Mouse (Mus musculus): ENCODE data around the gene Hist1h4d. TPM values are rescaled to one million over a fixed set of nuclear protein-coding genes. Genes with fewer than 3 reads are reported as not detected.

Gene Hist1h4d
- polyA plus RNA-seq, 1 experiment from 2014 or later: 35.3 TPM

GRCm38 (mm10) chr13:23595185-23595584 is 13.8 kb downstream of the Hist1h4d start:
- no peaks in the 10 kb centered on the region for H3K27me3 ChIP-seq (replicated peaks; ENCODE audit: control insufficient read depth, insufficient read depth, low read length)
- no peaks in the 10 kb centered on the region for H3K9me3 ChIP-seq (ENCODE audit: control insufficient read depth)
- H3K36me3 ChIP-seq (ENCODE audit: control insufficient read depth, insufficient read depth): no peaks in the 10 kb centered on the region
- H3K4me1 ChIP-seq (replicated peaks; ENCODE audit: control insufficient read depth, insufficient read depth, low read length): 0 out of 2 replicates have a peak, but pooled peaks cover 10% of the 10 kb centered on the region
- no peak overlapping the region for H3K4me3 ChIP-seq (ENCODE audit: low read depth, low read length)
- H3K4me2 ChIP-seq (replicated peaks; ENCODE audit: low read depth): no peak overlapping the region
- TF ChIP-seq CTCF (IDR thresholded peaks at IDR 0.05; ENCODE audit: low read depth): no peak
- 0 out of 2 replicates have a peak overlapping the region, but pooled peaks have one; percentile 7 for H3K9ac ChIP-seq (ENCODE audit: low read depth, low read length)
- WGBS: 43% methylated on average over 2 of the region's 2 CpGs
- no peak for ATAC-seq
- H3K27ac ChIP-seq (ENCODE audit: low read depth, low read length): peak overlapping the region; percentile 62; the same call in 1 of the 2 replicates

- ATAC-seq: peak; percentile 83
- H3K4me1 ChIP-seq (replicated peaks; ENCODE audit: control insufficient read depth, insufficient read depth, low read length): 0 out of 2 replicates have a peak, but pooled peaks cover 10% of the 10 kb centered on the region
- H3K27me3 ChIP-seq (replicated peaks; ENCODE audit: control insufficient read depth, insufficient read depth, low read length): no peaks in the 10 kb centered on the region
- 50% methylated on average over 7 of the region's 7 CpGs for WGBS
- no peaks in the 10 kb centered on the region for H3K9me3 ChIP-seq (ENCODE audit: control insufficient read depth)
- no peak for TF ChIP-seq CTCF (IDR thresholded peaks at IDR 0.05; ENCODE audit: low read depth)
- no peak overlapping the region for H3K4me2 ChIP-seq (replicated peaks; ENCODE audit: low read depth)
- 0 out of 2 replicates have a peak overlapping the region, but pooled peaks have one; percentile 7 for H3K9ac ChIP-seq (ENCODE audit: low read depth, low read length)
- peak overlapping the region; percentile 62 for H3K27ac ChIP-seq (ENCODE audit: low read depth, low read length)
- no peak overlapping the region for H3K4me3 ChIP-seq (ENCODE audit: low read depth, low read length)
- H3K36me3 ChIP-seq (ENCODE audit: control insufficient read depth, insufficient read depth): no peaks in the 10 kb centered on the region
Observed at GRCm38 (mm10) chr13:23595622-23596372, 14.4 kb downstream of the Hist1h4d start.

- no peak overlapping the region for H3K4me3 ChIP-seq (ENCODE audit: low read depth, low read length)
- no peak overlapping the region for H3K4me2 ChIP-seq (replicated peaks; ENCODE audit: low read depth)
- H3K27me3 ChIP-seq (replicated peaks; ENCODE audit: control insufficient read depth, insufficient read depth, low read length): no peaks in the 10 kb centered on the region
- 6% methylated on average over 9 of the region's 9 CpGs for WGBS
- H3K9me3 ChIP-seq (ENCODE audit: control insufficient read depth): no peaks in the 10 kb centered on the region
- 0 out of 2 replicates have a peak, but pooled peaks cover 8% of the 10 kb centered on the region for H3K4me1 ChIP-seq (replicated peaks; ENCODE audit: control insufficient read depth, insufficient read depth, low read length)
- H3K36me3 ChIP-seq (ENCODE audit: control insufficient read depth, insufficient read depth): no peaks in the 10 kb centered on the region
- ATAC-seq: no peak
- no peak overlapping the region for H3K27ac ChIP-seq (ENCODE audit: low read depth, low read length)
- no peak overlapping the region for H3K9ac ChIP-seq (ENCODE audit: low read depth, low read length)
- peak; percentile 87 for TF ChIP-seq CTCF (IDR thresholded peaks at IDR 0.05; ENCODE audit: low read depth)
Observed at GRCm38 (mm10) chr13:23597957-23598356, 16.6 kb downstream of the Hist1h4d start.

GRCm38 (mm10) chr13:23603182-23603699 is 21.8 kb downstream of the Hist1h4d start:
- Histone ChIP-seq H3K27me3 (replicated peaks; ENCODE audit: control insufficient read depth, insufficient read depth, low read length) (no peaks in the 10 kb centered on the region), H3K9me3 (ENCODE audit: control insufficient read depth) (no peaks in the 10 kb centered on the region), H3K9ac (ENCODE audit: low read depth, low read length) (no peak overlapping the region), H3K4me1 (replicated peaks; ENCODE audit: control insufficient read depth, insufficient read depth, low read length) (no peaks in the 10 kb centered on the region), H3K27ac (ENCODE audit: low read depth, low read length) (no peak overlapping the region), H3K4me2 (replicated peaks; ENCODE audit: low read depth) (no peak overlapping the region), H3K4me3 (ENCODE audit: low read depth, low read length) (no peak overlapping the region), H3K36me3 (ENCODE audit: control insufficient read depth, insufficient read depth) (no peaks in the 10 kb centered on the region)
- no peak for TF ChIP-seq CTCF (IDR thresholded peaks at IDR 0.05; ENCODE audit: low read depth)
- WGBS: 62% methylated on average over 7 of the region's 7 CpGs
- ATAC-seq: no peak

- 85% methylated on average over 3 of the region's 3 CpGs for WGBS
Observed at GRCm38 (mm10) chr13:23604452-23604851, 23.1 kb downstream of the Hist1h4d start.

GRCm38 (mm10) chr13:23605052-23605451 is 23.7 kb downstream of the Hist1h4d start:
- Histone ChIP-seq H3K36me3 (ENCODE audit: control insufficient read depth, insufficient read depth) (no peaks in the 10 kb centered on the region), H3K9ac (ENCODE audit: low read depth, low read length) (no peak overlapping the region), H3K9me3 (ENCODE audit: control insufficient read depth) (no peaks in the 10 kb centered on the region), H3K4me3 (ENCODE audit: low read depth, low read length) (no peak overlapping the region), H3K4me1 (replicated peaks; ENCODE audit: control insufficient read depth, insufficient read depth, low read length) (no peaks in the 10 kb centered on the region), H3K27ac (ENCODE audit: low read depth, low read length) (no peak overlapping the region), H3K4me2 (replicated peaks; ENCODE audit: low read depth) (no peak overlapping the region), H3K27me3 (replicated peaks; ENCODE audit: control insufficient read depth, insufficient read depth, low read length) (no peaks in the 10 kb centered on the region)
- ATAC-seq: no peak
- 89% methylated on average over 3 of the region's 3 CpGs for WGBS
- no peak for TF ChIP-seq CTCF (IDR thresholded peaks at IDR 0.05; ENCODE audit: low read depth)

More at GRCm38 (mm10) chr13:23604452-23604851, 23.1 kb downstream of the Hist1h4d start:
- H3K4me1 ChIP-seq (replicated peaks; ENCODE audit: control insufficient read depth, insufficient read depth, low read length): no peaks in the 10 kb centered on the region
- H3K4me3 ChIP-seq (ENCODE audit: low read depth, low read length): no peak overlapping the region
- H3K27me3 ChIP-seq (replicated peaks; ENCODE audit: control insufficient read depth, insufficient read depth, low read length): no peaks in the 10 kb centered on the region
- H3K36me3 ChIP-seq (ENCODE audit: control insufficient read depth, insufficient read depth): no peaks in the 10 kb centered on the region
- no peak overlapping the region for H3K27ac ChIP-seq (ENCODE audit: low read depth, low read length)
- TF ChIP-seq CTCF (IDR thresholded peaks at IDR 0.05; ENCODE audit: low read depth): no peak
- H3K9me3 ChIP-seq (ENCODE audit: control insufficient read depth): no peaks in the 10 kb centered on the region
- no peak for ATAC-seq
- no peak overlapping the region for H3K4me2 ChIP-seq (replicated peaks; ENCODE audit: low read depth)
- H3K9ac ChIP-seq (ENCODE audit: low read depth, low read length): no peak overlapping the region
